Comparison of ENCODE assay signal across 9 mouse cellular contexts in the genomic region with DNA sequence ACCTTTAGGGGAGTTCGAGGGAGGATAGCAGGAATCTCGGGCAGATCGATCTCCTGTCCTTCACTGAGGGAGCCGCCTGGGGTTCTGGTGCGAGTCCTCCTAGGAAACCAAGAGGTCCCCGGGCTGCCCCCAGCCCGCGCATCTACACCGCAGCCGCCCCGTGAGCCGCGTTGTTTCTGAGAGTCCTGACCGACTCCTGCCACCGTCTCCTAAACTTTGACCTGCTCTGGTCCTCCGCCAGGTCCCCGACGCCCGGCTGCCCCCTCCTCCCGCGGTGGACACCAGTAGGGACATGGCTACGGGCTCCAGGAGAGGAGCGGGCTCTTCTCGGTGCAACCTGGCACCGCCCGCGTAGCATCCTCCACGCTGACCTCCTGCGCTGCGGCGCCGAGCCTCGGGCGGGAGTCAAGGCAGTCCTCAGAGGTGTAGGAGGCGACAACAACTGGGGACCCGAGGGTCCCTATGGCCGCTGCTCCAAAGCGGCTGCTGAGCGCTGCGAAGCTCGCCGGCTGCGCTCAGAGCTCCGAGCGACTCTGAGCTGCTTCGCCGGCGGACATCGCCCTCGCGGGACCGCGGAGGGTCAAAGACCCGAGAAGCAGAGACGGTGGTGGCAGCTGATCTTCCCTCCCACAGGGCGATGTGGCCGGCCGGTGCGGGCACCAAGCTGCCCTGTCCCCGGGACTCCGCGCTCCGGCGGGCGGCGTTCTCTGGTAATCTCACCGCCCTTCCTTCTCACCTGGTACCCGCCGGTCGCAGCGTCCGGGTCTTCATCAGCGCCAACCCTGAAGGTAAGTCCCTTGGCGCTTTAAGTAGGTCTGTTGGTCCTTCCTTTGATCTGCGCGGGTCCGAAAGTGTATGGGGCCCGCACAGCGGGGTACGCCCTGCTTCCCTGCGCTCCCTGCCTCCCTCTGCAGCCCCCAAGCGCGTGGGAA. TPM values are rescaled to one million over a fixed set of nuclear protein-coding genes. Genes with fewer than 3 reads are reported as not detected.
DNase-seq lines count a peak whose midpoint lies in the region; ATAC-seq lines count a peak whose summit lies in the region.
"Had no signal": no experiment of that assay in that cellular context is flagged by ENCODE, and none has a peak within 500 bp of the region (broad histone marks: within the 10 kb centered on the region; RNA-seq: fewer than 3 reads in every experiment).

No protein-coding gene starts in this region.

- H3K27me3 ChIP-seq in lung, embryonic 16.5 days (ENCODE audit: control insufficient read depth, insufficient read depth, low read depth, low read length) = peaks cover 36% of the 10 kb centered on the region
- peaks cover 41% of the 10 kb centered on the region for H3K27me3 ChIP-seq in forebrain, embryonic 12.5 days
- peaks cover 44% of the 10 kb centered on the region for H3K27me3 ChIP-seq in kidney, embryonic 16.5 days (ENCODE audit: insufficient read depth, low read length)
- H3K27me3 ChIP-seq in midbrain, embryonic 11.5 days (ENCODE audit: control insufficient read depth, insufficient read depth, low read length) = peaks cover 25% of the 10 kb centered on the region

- H3K9me3 ChIP-seq in lung, embryonic 16.5 days (ENCODE audit: control insufficient read depth, low read length) = no peaks in the 10 kb centered on the region
- H3K9me3 ChIP-seq in forebrain, embryonic 12.5 days = no peaks in the 10 kb centered on the region
- H3K9me3 ChIP-seq in kidney, embryonic 16.5 days (ENCODE audit: low read length) = no peaks in the 10 kb centered on the region
- H3K9me3 ChIP-seq in midbrain, embryonic 11.5 days (ENCODE audit: control insufficient read depth, low read length) = no peaks in the 10 kb centered on the region

- peaks cover 12% of the 10 kb centered on the region for H3K4me1 ChIP-seq in lung, embryonic 16.5 days (replicated peaks; ENCODE audit: control insufficient read depth, insufficient read depth, low read length)
- H3K4me1 ChIP-seq in forebrain, embryonic 12.5 days = peaks cover 9% of the 10 kb centered on the region
- H3K4me1 ChIP-seq in kidney, embryonic 16.5 days (ENCODE audit: insufficient read depth, low read length) = peaks cover 10% of the 10 kb centered on the region
- peaks cover 10% of the 10 kb centered on the region; the same call in 1 of the 2 replicates for H3K4me1 ChIP-seq in midbrain, embryonic 11.5 days (ENCODE audit: control insufficient read depth, insufficient read depth, low read length)

- H3K36me3 ChIP-seq in lung, embryonic 16.5 days (ENCODE audit: control insufficient read depth, insufficient read depth, low read length) = no peaks in the 10 kb centered on the region
- no peaks in the 10 kb centered on the region for H3K36me3 ChIP-seq in forebrain, embryonic 12.5 days (replicated peaks)
- no peaks in the 10 kb centered on the region for H3K36me3 ChIP-seq in kidney, embryonic 16.5 days (ENCODE audit: insufficient read depth, low read length)
- no peaks in the 10 kb centered on the region for H3K36me3 ChIP-seq in midbrain, embryonic 11.5 days (ENCODE audit: control insufficient read depth, insufficient read depth, low read length)

- H3K4me3 ChIP-seq in lung, embryonic 16.5 days (ENCODE audit: low read length) = peak overlapping the region; percentile 42
- peak overlapping the region; percentile 59 for H3K4me3 ChIP-seq in forebrain, embryonic 12.5 days (replicated peaks)
- H3K4me3 ChIP-seq in kidney, embryonic 16.5 days (ENCODE audit: low read length) = peak overlapping the region; percentile 58
- peak overlapping the region; percentile 58 for H3K4me3 ChIP-seq in midbrain, embryonic 11.5 days (ENCODE audit: low read depth, low read length)

- WGBS in lung, embryonic 16.5 days = under 1% methylated on average over 81 of the region's 83 CpGs
- under 1% methylated on average over 83 of the region's 83 CpGs for WGBS in forebrain, embryonic 12.5 days
- WGBS in kidney, embryonic 16.5 days = under 1% methylated on average over 78 of the region's 83 CpGs
- under 1% methylated on average over 79 of the region's 83 CpGs for WGBS in midbrain, embryonic 11.5 days

- DNase-seq in lung, postnatal 14 days = no peak
- peak; percentile 95 for DNase-seq in midbrain, embryonic 11.5 days (ENCODE audit: low spot score, missing footprints)
- peak; percentile 4 for DNase-seq in testis, postnatal 14 days (ENCODE audit: low spot score)
- no peak for DNase-seq in urinary bladder, postnatal 36 days (ENCODE audit: low spot score in 2 of 2)
- DNase-seq in urinary bladder, postnatal 10 days (ENCODE audit: low spot score) = no peak

- peak; percentile 54; the same call in 1 of the 2 replicates for ATAC-seq in lung, embryonic 16.5 days (ENCODE audit: low read depth)
- peak; percentile 70 for ATAC-seq in forebrain, embryonic 12.5 days (ENCODE audit: low FRiP score)
- ATAC-seq in kidney, embryonic 16.5 days (ENCODE audit: low FRiP score, low TSS enrichment) = peak; percentile 88
- peak; percentile 82 for ATAC-seq in midbrain, embryonic 11.5 days (ENCODE audit: low FRiP score)

- H3K9ac ChIP-seq in lung, embryonic 16.5 days (ENCODE audit: low read length) = peak overlapping the region; percentile 5; the same call in 1 of the 2 replicates
- peak overlapping the region; percentile 65 for H3K9ac ChIP-seq in forebrain, embryonic 12.5 days
- peak overlapping the region; percentile 47 for H3K9ac ChIP-seq in kidney, embryonic 16.5 days (replicated peaks; ENCODE audit: low read length)
- peak overlapping the region; percentile 59 for H3K9ac ChIP-seq in midbrain, embryonic 11.5 days (ENCODE audit: low read length)

- H3K27ac ChIP-seq in lung, embryonic 16.5 days (ENCODE audit: low read length) = no peak overlapping the region
- H3K27ac ChIP-seq in forebrain, embryonic 12.5 days = no peak overlapping the region
- H3K27ac ChIP-seq in kidney, embryonic 16.5 days (ENCODE audit: low read length) = no peak overlapping the region
- H3K27ac ChIP-seq in midbrain, embryonic 11.5 days (ENCODE audit: low read depth, low read length) = no peak overlapping the region

- peak overlapping the region; percentile 73 for H3K4me2 ChIP-seq in lung, embryonic 16.5 days (ENCODE audit: low read depth, low read length)
- H3K4me2 ChIP-seq in forebrain, embryonic 12.5 days = peak overlapping the region; percentile 100
- peak overlapping the region; percentile 92 for H3K4me2 ChIP-seq in kidney, embryonic 16.5 days (replicated peaks; ENCODE audit: low read depth, low read length)
- H3K4me2 ChIP-seq in midbrain, embryonic 11.5 days = peak overlapping the region; percentile 91

RNA-seq across cellular contexts. Expression of a gene that starts 0.9 kb away (rescaled TPM):
- 0.15 and 0.28 TPM in 2 replicates for polyA plus RNA-seq in lung, embryonic 16.5 days (2015; fragmentation: Nextera tagmentation; extraction: Ambion mirVana)
- 0.60 and 1.6 TPM in 2 replicates for polyA plus RNA-seq in forebrain, embryonic 12.5 days (2016; fragmentation: Nextera tagmentation; extraction: Ambion mirVana)
- polyA plus RNA-seq in kidney, embryonic 16.5 days (2015; fragmentation: Nextera tagmentation; extraction: Ambion mirVana) = 0.31 and 0.75 TPM in 2 replicates
- polyA plus RNA-seq in midbrain, embryonic 11.5 days (2014; fragmentation: Nextera tagmentation; extraction: Ambion mirVana) = 2.1 and 3.1 TPM in 2 replicates
- polyA plus RNA-seq: liver, adult 2 months had no signal

Comparison
In these comparisons a context has a peak if more than half of its experiments do, and no peak if none do; other contexts are left out.
1. H3K9ac ChIP-seq: peak in every context shown above with its lines; median percentile 65 in forebrain, embryonic 12.5 days; 59 in midbrain, embryonic 11.5 days; 47 in kidney, embryonic 16.5 days; 5 in lung, embryonic 16.5 days.
2. DNase-seq: peak in midbrain, embryonic 11.5 days (single experiment) and testis, postnatal 14 days (single experiment); none in lung, postnatal 14 days (single experiment), urinary bladder, postnatal 36 days (0 of 2) and urinary bladder, postnatal 10 days (single experiment).
3. Peak in every context shown above with its lines, with median percentiles within 50 percentile points of each other: ATAC-seq, H3K4me2 ChIP-seq and H3K4me3 ChIP-seq.